Mouse (Mus musculus) cerebellum, postnatal 36 days (tissue): Measurements from ENCODE around the gene Olfr944.

ENCODE experiments used
- DNase-seq, 2 experiments: peaks; one replicate each; pipeline ENCODE4 v3.0.0; 2021 to 2022; ENCODE audit warnings: mixed read lengths in 2 of 2

Olfr944 gene

DNA sequence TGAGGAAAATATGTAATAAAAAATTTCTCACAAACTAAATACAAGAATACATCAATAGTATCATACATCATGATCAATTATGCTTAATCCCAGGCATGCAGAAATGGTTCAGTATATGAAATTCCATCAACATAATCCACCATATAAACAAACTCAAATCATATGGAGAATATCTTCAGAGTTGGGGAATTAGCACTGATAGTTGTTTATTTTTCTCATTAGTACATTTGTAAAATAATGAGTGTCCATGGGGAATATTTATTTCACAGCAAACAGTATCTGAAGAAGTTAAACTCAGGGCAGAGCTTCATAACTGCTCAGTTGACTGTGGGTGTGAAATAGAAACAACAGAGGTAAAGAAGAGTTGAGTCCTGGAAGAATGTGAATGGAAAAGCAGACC is at the start of gene Olfr944:
Gene Olfr944, plus strand, starts transcription at position 301 of the 400 bp plus-strand sequence.
- DNase-seq: no peak

GRCm38 (mm10) chr9:39152401-39152800 is 49.3 kb upstream of the Olfr944 start:
- no peak for DNase-seq

DNA sequence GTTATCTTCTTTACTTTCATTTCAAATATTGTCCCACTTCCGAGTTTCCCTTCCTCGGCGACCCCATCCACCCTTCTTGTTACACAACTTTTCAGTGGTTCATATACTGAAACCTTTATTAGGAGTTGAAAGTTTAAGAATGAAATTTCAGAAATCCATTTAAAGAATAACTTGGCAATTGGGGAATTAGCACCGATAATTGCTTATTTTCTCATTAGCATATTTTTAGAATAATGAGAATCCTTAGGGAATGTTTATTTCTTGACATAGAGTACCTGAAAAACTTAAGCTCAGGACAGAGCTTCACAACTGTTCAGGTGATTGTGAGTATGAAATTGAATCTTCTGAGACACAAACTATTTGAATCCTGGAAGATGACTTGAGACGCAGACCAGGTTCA is 35.7 kb upstream of the Olfr944 start, which contains the start of gene Olfr943:
Gene Olfr943, plus strand, starts transcription at position 301 of the 400 bp plus-strand sequence.
- no peak for DNase-seq

GRCm38 (mm10) chr9:39249894-39250293 is 48.2 kb downstream of the Olfr944 start, which contains the start of gene Olfr1537:
Olfr1537 (minus strand) TSS chr9:39249994.
- DNase-seq: no peak
